Mouse (Mus musculus) forelimb bud, embryonic 11.5 days (tissue): Measurements from ENCODE around the gene Cacybp.

ENCODE experiments used
- DNase-seq: peaks from one replicate; pipeline ENCODE4 v3.0.0-alpha.2; 2012; ENCODE audit warnings: low read depth, low spot score

The Cacybp gene

DNA sequence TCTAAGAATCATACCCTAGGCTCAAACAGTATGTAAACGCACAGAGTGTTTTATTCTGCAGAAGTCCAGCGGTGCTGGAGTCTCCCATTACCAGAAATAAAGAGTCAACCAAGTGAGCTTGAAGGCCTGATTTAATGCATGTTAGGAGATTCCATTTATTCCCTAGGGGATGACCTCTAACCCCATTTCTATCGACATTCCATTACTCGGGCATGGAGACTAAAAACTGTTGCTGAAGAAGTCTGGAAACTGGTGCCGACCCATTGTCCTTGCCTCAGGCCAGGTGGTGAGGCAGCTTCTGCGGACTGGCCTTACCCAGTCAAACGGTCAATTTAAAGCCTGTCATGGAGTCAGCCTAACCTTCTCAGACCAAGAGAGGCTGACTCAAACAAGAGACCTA lies 1.5 kb upstream of the Cacybp start:
- no peak for DNase-seq

DNA sequence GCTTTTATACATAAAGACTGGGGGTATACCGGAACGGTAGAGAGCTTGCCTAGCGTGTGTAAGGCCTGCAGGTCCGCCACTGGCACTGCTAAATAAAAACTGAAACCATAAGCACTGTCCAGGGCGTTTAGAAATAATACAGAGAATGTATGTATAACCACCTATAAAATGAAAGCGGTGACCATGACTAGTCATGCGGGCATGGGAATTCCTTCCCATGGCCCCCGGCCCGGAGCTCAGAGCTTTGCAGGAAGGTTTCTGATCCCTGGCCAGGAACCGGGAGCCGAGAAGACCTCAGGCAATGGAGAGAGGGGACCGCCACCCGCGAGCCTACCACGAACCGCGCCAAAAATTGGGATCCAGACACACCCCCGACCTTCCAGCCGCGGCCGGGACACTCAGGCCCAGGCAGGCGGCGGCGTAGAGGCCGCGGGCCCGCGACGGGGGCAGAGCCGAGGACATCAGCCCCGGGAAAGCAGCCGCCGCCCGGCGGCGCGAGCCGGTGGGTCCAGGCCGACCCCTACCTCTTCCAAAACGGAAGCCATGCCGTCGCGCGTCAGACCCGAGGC lies 468 bp downstream of the Cacybp start:
- peak; percentile 13 for DNase-seq

DNA sequence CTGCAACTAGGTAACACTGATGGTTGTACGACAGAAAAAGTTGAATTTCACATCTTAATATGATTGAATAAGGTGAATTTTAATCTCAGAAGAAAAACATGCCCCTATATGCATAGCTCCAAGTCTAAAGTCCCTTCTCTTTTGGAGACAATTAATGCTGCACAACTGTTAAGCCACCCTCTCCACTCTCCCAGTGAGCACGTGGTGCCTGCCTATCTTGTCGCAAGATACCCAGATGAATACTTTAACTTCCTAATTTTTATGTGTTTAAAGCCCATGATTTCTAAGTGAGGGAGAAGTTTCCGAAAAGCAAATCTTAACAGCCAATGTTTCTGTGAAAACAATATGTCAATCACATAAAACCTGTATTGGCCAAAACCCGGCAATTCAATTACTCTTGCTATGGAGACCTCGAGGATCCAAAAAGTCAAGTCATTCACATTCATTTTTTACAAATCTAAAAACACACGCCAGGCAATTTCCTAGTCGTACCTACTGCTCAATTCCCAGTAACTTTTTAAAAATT lies 1.0 kb downstream of the Cacybp start:
- no peak for DNase-seq

DNA sequence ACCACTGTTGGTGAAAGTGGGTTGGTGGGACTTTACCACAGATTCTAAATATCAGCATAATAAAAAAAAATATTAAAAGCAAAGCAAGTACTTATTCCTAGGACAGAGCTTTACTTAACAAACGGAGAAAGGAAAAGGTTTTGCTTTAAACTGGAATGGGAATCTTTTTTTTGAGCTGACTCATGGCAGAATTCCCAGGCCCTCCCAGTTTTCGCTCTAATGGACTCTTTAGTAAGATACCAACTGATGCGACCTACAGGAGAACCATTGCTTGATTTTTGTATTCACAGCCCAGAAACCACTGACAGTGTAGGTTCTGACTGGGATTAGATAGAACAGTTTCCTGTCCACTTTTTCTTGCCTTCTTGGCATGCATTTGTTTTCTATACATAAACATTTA lies 2.1 kb downstream of the Cacybp start:
- no peak for DNase-seq

- DNase-seq: no peak
Measured at GRCm38 (mm10) chr1:160209844-160210243, 2.8 kb downstream of the Cacybp start.

DNA sequence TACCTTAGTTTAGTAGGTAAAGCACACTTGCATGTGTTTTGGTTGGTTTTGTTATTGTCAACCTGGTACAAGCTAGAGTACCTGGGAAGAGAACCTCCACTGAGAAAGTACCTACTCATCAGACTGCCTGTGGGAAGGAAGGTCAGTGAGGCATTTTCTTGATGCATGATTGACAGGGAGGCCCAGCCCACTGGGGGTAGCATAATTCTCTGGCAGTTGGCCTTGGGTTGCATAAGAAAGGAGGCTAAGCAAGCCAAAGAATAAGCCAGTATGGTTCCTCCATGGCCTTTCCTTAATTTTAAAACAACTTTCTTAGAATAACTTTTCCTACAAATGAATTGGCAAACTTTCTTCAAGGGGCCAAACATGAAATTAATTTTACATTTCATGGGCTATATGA lies 7.2 kb downstream of the Cacybp start:
- DNase-seq: no peak

- DNase-seq: no peak
Measured at GRCm38 (mm10) chr1:160195337-160195663, 17.4 kb downstream of the Cacybp start.

- peak; percentile 99 for DNase-seq
Measured at GRCm38 (mm10) chr1:160194529-160195336, 17.9 kb downstream of the Cacybp start, which contains the start of gene Mrps14. TSS of gene Mrps14 (plus strand) at chr1:160195215.

GRCm38 (mm10) chr1:160184506-160184905 lies 28.2 kb downstream of the Cacybp start:
- DNase-seq: peak; percentile 58

GRCm38 (mm10) chr1:160181216-160181615 lies 31.5 kb downstream of the Cacybp start:
- DNase-seq: no peak

DNA sequence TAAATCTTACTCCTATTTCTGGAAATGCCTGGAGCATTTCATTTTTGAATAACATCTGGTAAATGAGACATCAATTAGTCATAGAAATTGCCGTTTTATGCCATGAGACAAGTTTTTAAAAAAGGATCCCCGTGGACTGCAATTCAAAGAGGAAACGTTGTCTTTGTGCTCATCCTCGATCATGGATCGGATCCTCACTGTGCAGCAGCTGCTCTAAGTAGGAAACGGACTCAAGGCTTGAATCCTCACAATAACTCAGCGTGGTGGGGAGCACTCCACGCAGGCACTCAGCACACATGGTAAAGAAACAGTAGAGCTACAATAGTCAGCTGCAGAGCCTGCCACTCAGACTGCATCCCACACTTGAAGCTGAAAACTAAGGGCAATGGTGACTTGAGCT lies 35.8 kb downstream of the Cacybp start:
- no peak for DNase-seq

GRCm38 (mm10) chr1:160166600-160166999 lies 46.1 kb downstream of the Cacybp start:
- no peak for DNase-seq

DNA sequence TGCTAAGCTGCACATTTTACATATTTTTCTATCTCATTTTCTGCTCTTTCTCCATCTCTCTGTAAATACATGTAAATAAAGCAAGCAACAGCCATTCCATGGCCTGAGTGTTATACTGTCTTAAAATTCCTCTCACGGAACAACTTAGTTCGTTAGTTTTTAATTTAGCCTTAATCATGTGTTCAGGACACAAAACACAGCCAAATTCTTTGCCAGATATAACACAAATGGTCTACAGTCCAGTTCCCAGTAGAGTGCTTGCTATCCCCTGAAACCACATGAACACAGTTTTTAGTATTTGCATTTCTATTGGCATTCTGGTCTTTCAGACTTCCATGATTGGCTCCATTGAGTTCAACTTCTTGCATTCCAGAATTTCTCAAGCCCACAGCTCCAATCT lies 54.5 kb downstream of the Cacybp start:
- no peak for DNase-seq

- no peak for DNase-seq
Measured at GRCm38 (mm10) chr1:160153480-160153879, 59.2 kb downstream of the Cacybp start, which contains the start of gene Tnn. TSS of gene Tnn (minus strand) at chr1:160153580.
